ENCODE assay signal across 11 mouse cellular contexts in the genomic region with DNA sequence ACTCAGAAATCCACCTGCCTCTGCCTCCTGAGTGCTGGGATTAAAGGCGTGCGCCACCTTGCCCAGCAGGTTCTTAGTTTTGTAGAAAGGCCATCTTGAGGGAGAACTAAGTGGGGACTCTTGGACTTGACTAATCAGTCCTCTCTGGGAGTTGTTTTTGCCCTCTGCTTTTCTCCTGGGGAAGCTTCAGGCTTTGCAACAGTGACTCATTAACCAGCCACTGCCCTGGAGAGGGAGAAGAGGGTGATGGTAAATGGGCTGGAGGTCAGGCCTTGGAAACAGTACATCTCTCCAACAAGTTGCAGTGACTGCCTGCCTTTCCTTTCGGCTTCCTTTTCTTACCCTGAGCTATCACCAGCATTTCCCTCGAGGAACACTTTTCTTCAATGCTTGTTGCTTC. TPM values are rescaled to one million over a fixed set of nuclear protein-coding genes. Genes with fewer than 3 reads are reported as not detected.
A peak's percentile ranks its signal among the peaks of the same experiment; 100 is the strongest.
DNase-seq lines count a peak whose midpoint lies in the region; ATAC-seq and TF ChIP-seq lines count a peak whose summit lies in the region.
"Had no signal": no experiment of that assay in that cellular context is flagged by ENCODE, and none has a peak within 500 bp of the region (broad histone marks: within the 10 kb centered on the region; RNA-seq: fewer than 3 reads in every experiment).

No protein-coding gene starts in this region.

- DNase-seq in gastrocnemius, adult 2 months: no peak
- no peak for DNase-seq in gastrocnemius, postnatal 4 days (ENCODE audit: low spot score in 2 of 2)
- peak; percentile 64 for DNase-seq in adrenal gland, postnatal 14 days
- DNase-seq in kidney, adult 9 months: peak; percentile 90
- no peak for DNase-seq in layer of hippocampus, postnatal 14 days (ENCODE audit: low spot score in 2 of 2)
- DNase-seq in left cerebral cortex, adult 8-10 months (ENCODE audit: low spot score in 2 of 2): no peak
- DNase-seq: right cerebral cortex, postnatal 4 days had no signal

- H3K27ac ChIP-seq in gastrocnemius, adult 2 months: 0 out of 2 replicates have a peak overlapping the region, but pooled peaks have one; percentile 8
- H3K27ac ChIP-seq in macrophage: peak overlapping the region; percentile 50
- H3K27ac ChIP-seq: left cerebral cortex, adult 2 months had no signal

- no peak for ATAC-seq in inflammation-experienced regulatory T-cells, adult 6 months
- ATAC-seq: midbrain, embryonic 16.5 days had no signal

- intact Hi-C loops in gastrocnemius, adult 2 months (cut with DNase I): no loop called here

- TF ChIP-seq CTCF in gastrocnemius, adult 2 months (IDR thresholded peaks at IDR 0.05): no peak

- H3K79me2 ChIP-seq in macrophage (ENCODE audit: inconsistent target): peaks cover 99% of the 10 kb centered on the region

- WGBS in macrophage (ENCODE audit: missing documents): 73% methylated on average over 4 of the region's 4 CpGs

- H3K36me3 ChIP-seq in macrophage (ENCODE audit: inconsistent target): no peaks in the 10 kb centered on the region

- no peak overlapping the region for H3K4me3 ChIP-seq in gastrocnemius, adult 2 months
- H3K4me3 ChIP-seq in macrophage (ENCODE audit: inconsistent target): no peak overlapping the region
- H3K4me3 ChIP-seq: left cerebral cortex, adult 2 months had no signal

RNA-seq across cellular contexts. Expression of gene Numa1, which starts 30.6 kb away (rescaled TPM):
- 10 to 100 TPM; 47.1 to 53.6 TPM for total RNA-seq in gastrocnemius, adult 2 months (2021)
- total RNA-seq in gastrocnemius, postnatal 4 days (2021): 100 to 1,000 TPM; 115 to 123 TPM
- 154 and 164 TPM in 2 replicates for total RNA-seq in adrenal gland, postnatal 14 days (2021)
- 100 to 1,000 TPM in 22 of 26 experiments, 10 to 100 TPM in 4; 50.3 to 433 (median 216) TPM for total RNA-seq in macrophage (2018; cell fraction: chromatin; rRNA removed)
- 100 to 1,000 TPM in 5 of 26 experiments, 10 to 100 TPM in 21; 37.1 to 112 (median 63.3) TPM for total RNA-seq in macrophage (2018; cell fraction: cytosol; rRNA removed)
- 100 to 1,000 TPM in 11 of 26 experiments, 10 to 100 TPM in 15; 38.1 to 184 (median 91.0) TPM for total RNA-seq in macrophage (2018; cell fraction: nucleus; rRNA removed)
- polyA plus RNA-seq in macrophage (2018): 61.1 to 130 TPM (median 82.9 TPM) in 3 replicates
- 10 to 100 TPM; 66.2 to 75.4 (median 71.3) TPM for polyA plus RNA-seq in inflammation-experienced regulatory T-cells, adult 6 months (2017; shearing (Covaris generic))
- total RNA-seq in layer of hippocampus, postnatal 14 days (2021): 10 to 100 TPM; 73.4 to 75.3 TPM
- 100 to 1,000 TPM in 2 of 4 experiments, 10 to 100 TPM in 2; 98.8 to 108 (median 101) TPM for total RNA-seq in left cerebral cortex, adult 8-10 months (2022)

RNA-seq across cellular contexts. Expression of gene Lrrc51, which starts 30.9 kb away (rescaled TPM):
- total RNA-seq in gastrocnemius, adult 2 months (2021): 1 to 10 TPM; 4.1 to 4.2 TPM
- 1 to 10 TPM; 2.8 to 3.1 TPM for total RNA-seq in gastrocnemius, postnatal 4 days (2021)
- total RNA-seq in adrenal gland, postnatal 14 days (2021): 6.0 and 7.3 TPM in 2 replicates
- 1 to 10 TPM in 19 of 26 experiments, under 1 TPM in 1, not detected in 6; 0.66 to 7.7 (median 2.6) TPM for total RNA-seq in macrophage (2018; cell fraction: chromatin; rRNA removed)
- 1 to 10 TPM; 1.6 to 6.0 (median 3.1) TPM for total RNA-seq in macrophage (2018; cell fraction: cytosol; rRNA removed)
- total RNA-seq in macrophage (2018; cell fraction: nucleus; rRNA removed): 10 to 100 TPM in 1 of 26 experiments, 1 to 10 TPM in 21, under 1 TPM in 1, not detected in 3; 0.97 to 10.3 (median 4.2) TPM
- polyA plus RNA-seq in macrophage (2018): 1.2 to 2.8 TPM (median 2.0 TPM) in 3 replicates
- 1 to 10 TPM; 1.4 to 6.2 (median 4.0) TPM for polyA plus RNA-seq in inflammation-experienced regulatory T-cells, adult 6 months (2017; shearing (Covaris generic))
- 1 to 10 TPM; 4.8 to 7.4 TPM for total RNA-seq in layer of hippocampus, postnatal 14 days (2021)
- 1 to 10 TPM; 3.7 to 8.1 (median 5.8) TPM for total RNA-seq in left cerebral cortex, adult 8-10 months (2022)

RNA-seq across cellular contexts. Expression of gene Il18bp, which starts 53.9 kb away (rescaled TPM):
- total RNA-seq in gastrocnemius, adult 2 months (2021): 1 to 10 TPM; 1.9 to 2.3 TPM
- total RNA-seq in gastrocnemius, postnatal 4 days (2021): 1 to 10 TPM; 5.0 to 6.2 TPM
- total RNA-seq in adrenal gland, postnatal 14 days (2021): 5.6 and 5.8 TPM in 2 replicates
- 100 to 1,000 TPM in 14 of 26 experiments, 10 to 100 TPM in 12; 30.6 to 291 (median 103) TPM for total RNA-seq in macrophage (2018; cell fraction: chromatin; rRNA removed)
- total RNA-seq in macrophage (2018; cell fraction: cytosol; rRNA removed): 100 to 1,000 TPM in 13 of 26 experiments, 10 to 100 TPM in 13; 46.8 to 451 (median 169) TPM
- 100 to 1,000 TPM in 14 of 26 experiments, 10 to 100 TPM in 12; 47.1 to 360 (median 164) TPM for total RNA-seq in macrophage (2018; cell fraction: nucleus; rRNA removed)
- 56.7 to 120 TPM (median 96.3 TPM) in 3 replicates for polyA plus RNA-seq in macrophage (2018)
- polyA plus RNA-seq in inflammation-experienced regulatory T-cells, adult 6 months (2017; shearing (Covaris generic)): 1 to 10 TPM; 5.8 to 7.4 (median 5.9) TPM
- 1 to 10 TPM; 8.4 to 8.7 TPM for total RNA-seq in layer of hippocampus, postnatal 14 days (2021)
- total RNA-seq in left cerebral cortex, adult 8-10 months (2022): 1 to 10 TPM; 6.6 to 8.1 (median 7.8) TPM

RNA-seq across cellular contexts. Expression of gene Tomt, which starts 58.4 kb away (rescaled TPM):
- total RNA-seq in gastrocnemius, adult 2 months (2021): not detected
- under 1 TPM in 1 of 2 experiments, not detected in 1; 0.10 TPM for total RNA-seq in gastrocnemius, postnatal 4 days (2021)
- total RNA-seq in adrenal gland, postnatal 14 days (2021): not detected in 2 replicates
- total RNA-seq in macrophage (2018; cell fraction: chromatin; rRNA removed): 1 to 10 TPM in 1 of 26 experiments, under 1 TPM in 24, not detected in 1; 0.23 to 1.0 (median 0.60) TPM
- total RNA-seq in macrophage (2018; cell fraction: cytosol; rRNA removed): under 1 TPM in 25 of 26 experiments, not detected in 1; 0.04 to 0.41 (median 0.15) TPM
- total RNA-seq in macrophage (2018; cell fraction: nucleus; rRNA removed): 1 to 10 TPM in 1 of 26 experiments, under 1 TPM in 24, not detected in 1; 0.22 to 1.1 (median 0.56) TPM
- 0.09 to 0.23 TPM (median 0.21 TPM) in 3 replicates for polyA plus RNA-seq in macrophage (2018)
- polyA plus RNA-seq in inflammation-experienced regulatory T-cells, adult 6 months (2017; shearing (Covaris generic)): under 1 TPM in 2 of 3 experiments, not detected in 1; 0.26 to 0.83 TPM
- total RNA-seq in layer of hippocampus, postnatal 14 days (2021): under 1 TPM; 0.18 to 0.21 TPM
- total RNA-seq in left cerebral cortex, adult 8-10 months (2022): under 1 TPM in 2 of 4 experiments, not detected in 2; 0.13 to 0.32 TPM
- total RNA-seq: left cerebral cortex, adult 2 months had no signal

RNA-seq across cellular contexts. Expression of gene Lamtor1, which starts 58.8 kb away (rescaled TPM):
- 100 to 1,000 TPM in 1 of 2 experiments, 10 to 100 TPM in 1; 93.2 to 107 TPM for total RNA-seq in gastrocnemius, adult 2 months (2021)
- 100 to 1,000 TPM; 105 to 106 TPM for total RNA-seq in gastrocnemius, postnatal 4 days (2021)
- 116 and 118 TPM in 2 replicates for total RNA-seq in adrenal gland, postnatal 14 days (2021)
- 100 to 1,000 TPM in 3 of 26 experiments, 10 to 100 TPM in 23; 33.4 to 125 (median 65.7) TPM for total RNA-seq in macrophage (2018; cell fraction: chromatin; rRNA removed)
- 100 to 1,000 TPM; 202 to 321 (median 284) TPM for total RNA-seq in macrophage (2018; cell fraction: cytosol; rRNA removed)
- 100 to 1,000 TPM in 10 of 26 experiments, 10 to 100 TPM in 16; 51.7 to 155 (median 92.3) TPM for total RNA-seq in macrophage (2018; cell fraction: nucleus; rRNA removed)
- 249 to 321 TPM (median 295 TPM) in 3 replicates for polyA plus RNA-seq in macrophage (2018)
- 100 to 1,000 TPM in 2 of 3 experiments, 10 to 100 TPM in 1; 96.6 to 125 (median 118) TPM for polyA plus RNA-seq in inflammation-experienced regulatory T-cells, adult 6 months (2017; shearing (Covaris generic))
- 100 to 1,000 TPM in 1 of 2 experiments, 10 to 100 TPM in 1; 98.7 to 102 TPM for total RNA-seq in layer of hippocampus, postnatal 14 days (2021)
- total RNA-seq in left cerebral cortex, adult 8-10 months (2022): 10 to 100 TPM; 83.0 to 96.2 (median 90.5) TPM

Comparison
In these comparisons a context has a peak if more than half of its experiments do, and no peak if none do; other contexts are left out.
1. DNase-seq: peak in adrenal gland, postnatal 14 days (single experiment) and kidney, adult 9 months (single experiment); none in gastrocnemius, adult 2 months (single experiment), gastrocnemius, postnatal 4 days (0 of 2), layer of hippocampus, postnatal 14 days (0 of 2) and left cerebral cortex, adult 8-10 months (0 of 2).